Mouse (Mus musculus) erythroblast, embryonic 14.5 days (primary cell): Measurements from ENCODE around the gene Isoc2b. TPM values are rescaled to one million over a fixed set of nuclear protein-coding genes. Genes with fewer than 3 reads are reported as not detected.

Source experiments
- H3K27me3 ChIP-seq: 2 replicates; pipeline ENCODE4 v1.6.1; 2012; ENCODE audit warnings: inconsistent platforms; ENCODE audit not compliant: control insufficient read depth
- H3K36me3 ChIP-seq: 2 replicates; pipeline ENCODE4 v1.6.1; 2012; ENCODE audit warnings: mild to moderate bottlenecking, inconsistent platforms; ENCODE audit not compliant: control insufficient read depth
- H3K4me1 ChIP-seq: 2 replicates; pipeline ENCODE4 v1.6.1; 2012; ENCODE audit warnings: inconsistent platforms; ENCODE audit not compliant: control insufficient read depth
- H3K4me3 ChIP-seq: replicated peaks from 2 replicates; pipeline ENCODE3; 2012; ENCODE audit warnings: moderate library complexity, mild to moderate bottlenecking, inconsistent platforms
- H3K9me3 ChIP-seq: 2 replicates; pipeline ENCODE4 v1.6.1; 2012; ENCODE audit warnings: low read length, inconsistent platforms, mixed read lengths; ENCODE audit not compliant: control insufficient read depth
- GATA1 ChIP-seq: IDR thresholded peaks from 2 replicates; pipeline ENCODE4 v1.6.1; 2012; ENCODE audit warnings: low read length, inconsistent platforms, mixed read lengths
- TAL1 ChIP-seq: IDR thresholded peaks from 3 replicates; pipeline ENCODE4 v1.6.1; 2012; ENCODE audit warnings: low read length, inconsistent platforms, mixed read lengths
- polyA plus RNA-seq: library from polyadenylated mRNA; stranded (reverse); fragments of >175 nt; gene quantifications from 2 replicates; pipeline ENCODE4 v1.2.3, GENCODE M21; 2012

Gene Isoc2b
- polyA plus RNA-seq: 0.15 TPM in 1 of 2 replicates, not detected in the other

GRCm38 (mm10) chr7:4870133-4870532 lies at the start of gene Isoc2b:
Gene Isoc2b (minus strand): TSS chr7:4870258.
- Histone ChIP-seq H3K27me3 (no peaks in the 10 kb centered on the region), H3K9me3 (no peaks in the 10 kb centered on the region), H3K4me1 (peaks cover 30% of the 10 kb centered on the region), H3K4me3 (no peak within 1 kb of the TSS), H3K36me3 (no peaks in the 10 kb centered on the region)
- TF ChIP-seq TAL1 (no peak), GATA1 (no peak)

GRCm38 (mm10) chr7:4919096-4919495 lies 49.0 kb upstream of the Isoc2b start:
- Histone ChIP-seq H3K36me3 (peaks cover 47% of the 10 kb centered on the region), H3K4me3 (no peak overlapping the region), H3K9me3 (peaks cover 7% of the 10 kb centered on the region), H3K4me1 (peaks cover 45% of the 10 kb centered on the region), H3K27me3 (peaks cover 27% of the 10 kb centered on the region)
- TF ChIP-seq TAL1 (no peak), GATA1 (no peak)

GRCm38 (mm10) chr7:4918681-4919080 lies 48.6 kb upstream of the Isoc2b start:
- no peak for TF ChIP-seq GATA1
- TF ChIP-seq TAL1: no peak
- Histone ChIP-seq H3K4me1 (peaks cover 44% of the 10 kb centered on the region), H3K4me3 (no peak overlapping the region), H3K36me3 (peaks cover 47% of the 10 kb centered on the region), H3K27me3 (peaks cover 23% of the 10 kb centered on the region), H3K9me3 (peaks cover 5% of the 10 kb centered on the region)

- peaks cover 11% of the 10 kb centered on the region for H3K27me3 ChIP-seq
- no peak overlapping the region for H3K4me3 ChIP-seq
- TF ChIP-seq TAL1: no peak
- TF ChIP-seq GATA1: no peak
- peaks cover 47% of the 10 kb centered on the region for H3K36me3 ChIP-seq
- H3K4me1 ChIP-seq: peaks cover 42% of the 10 kb centered on the region
- H3K9me3 ChIP-seq: peaks cover 5% of the 10 kb centered on the region
These were observed 47.4 kb upstream of the Isoc2b start for GRCm38 (mm10) chr7:4917494-4917893.

- peaks cover 5% of the 10 kb centered on the region for H3K9me3 ChIP-seq
- no peak for TF ChIP-seq TAL1
- TF ChIP-seq GATA1: no peak
These were observed 45.8 kb upstream of the Isoc2b start for GRCm38 (mm10) chr7:4915669-4916416.

GRCm38 (mm10) chr7:4915007-4915665 lies 45.1 kb upstream of the Isoc2b start, which contains the start of gene Zfp628:
Gene Zfp628 (plus strand): TSS chr7:4915217.
- H3K9me3 ChIP-seq: peaks cover 4% of the 10 kb centered on the region
- H3K36me3 ChIP-seq: peaks cover 37% of the 10 kb centered on the region
- H3K27me3 ChIP-seq: no peaks in the 10 kb centered on the region
- peaks cover 34% of the 10 kb centered on the region for H3K4me1 ChIP-seq
- H3K4me3 ChIP-seq: peak within 1 kb of the TSS; percentile 94
- TF ChIP-seq TAL1: no peak

More at GRCm38 (mm10) chr7:4915669-4916416, 45.8 kb upstream of the Isoc2b start:
- Histone ChIP-seq H3K4me1 (peaks cover 35% of the 10 kb centered on the region), H3K4me3 (peak overlapping the region; percentile 94), H3K36me3 (peaks cover 44% of the 10 kb centered on the region), H3K27me3 (no peaks in the 10 kb centered on the region)

- H3K4me3 ChIP-seq: no peak overlapping the region
- H3K27me3 ChIP-seq: peaks cover 5% of the 10 kb centered on the region; the same call in 1 of the 2 replicates
- H3K4me1 ChIP-seq: peaks cover 28% of the 10 kb centered on the region
- TF ChIP-seq TAL1: no peak
- TF ChIP-seq GATA1: no peak
- H3K36me3 ChIP-seq: peaks cover 8% of the 10 kb centered on the region
- no peaks in the 10 kb centered on the region for H3K9me3 ChIP-seq
These were observed 42.2 kb upstream of the Isoc2b start for GRCm38 (mm10) chr7:4912248-4912647.

DNA sequence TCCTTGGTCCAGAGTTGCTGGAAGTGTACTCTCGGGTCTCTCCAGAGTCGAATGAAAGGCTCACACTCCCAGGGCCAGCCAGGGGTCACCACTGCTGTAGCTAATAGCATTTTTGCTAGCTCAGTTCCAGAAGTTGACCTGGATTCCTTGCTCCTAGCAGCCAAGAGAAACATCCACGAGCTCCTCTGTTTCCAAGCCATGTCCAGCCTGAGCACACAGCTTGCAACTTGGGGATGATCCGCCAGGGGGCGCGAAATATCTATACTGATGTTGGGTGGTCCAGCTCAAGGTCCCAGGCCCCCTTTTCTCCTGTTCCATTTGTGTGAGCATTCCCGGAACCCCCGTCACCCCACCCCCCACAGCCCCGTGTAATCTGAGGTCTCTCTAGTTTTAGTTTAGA lies 41.5 kb upstream of the Isoc2b start:
- Histone ChIP-seq H3K4me1 (peaks cover 21% of the 10 kb centered on the region), H3K4me3 (no peak overlapping the region), H3K9me3 (no peaks in the 10 kb centered on the region), H3K36me3 (peaks cover under 1% of the 10 kb centered on the region), H3K27me3 (peaks cover 5% of the 10 kb centered on the region; the same call in 1 of the 2 replicates)
- no peak for TF ChIP-seq GATA1
- no peak for TF ChIP-seq TAL1

- TF ChIP-seq TAL1 (no peak), GATA1 (no peak)
- Histone ChIP-seq H3K4me1 (no peaks in the 10 kb centered on the region), H3K36me3 (no peaks in the 10 kb centered on the region), H3K9me3 (no peaks in the 10 kb centered on the region; the same call in 1 of the 2 replicates), H3K27me3 (peaks cover 5% of the 10 kb centered on the region; the same call in 1 of the 2 replicates), H3K4me3 (no peak within 1 kb of the TSS)
These were observed 36.5 kb upstream of the Isoc2b start, which contains the start of gene Gm36210 for GRCm38 (mm10) chr7:4906466-4906950. Gene Gm36210 (minus strand): TSS chr7:4906516.
